Mouse (Mus musculus) right cerebral cortex, postnatal 4 days (tissue): ENCODE results near the gene Olfr1408.

Experiments used
- DNase-seq: peaks from one replicate; pipeline ENCODE4 v3.0.0-alpha.2; 2022

The Olfr1408 gene

DNA sequence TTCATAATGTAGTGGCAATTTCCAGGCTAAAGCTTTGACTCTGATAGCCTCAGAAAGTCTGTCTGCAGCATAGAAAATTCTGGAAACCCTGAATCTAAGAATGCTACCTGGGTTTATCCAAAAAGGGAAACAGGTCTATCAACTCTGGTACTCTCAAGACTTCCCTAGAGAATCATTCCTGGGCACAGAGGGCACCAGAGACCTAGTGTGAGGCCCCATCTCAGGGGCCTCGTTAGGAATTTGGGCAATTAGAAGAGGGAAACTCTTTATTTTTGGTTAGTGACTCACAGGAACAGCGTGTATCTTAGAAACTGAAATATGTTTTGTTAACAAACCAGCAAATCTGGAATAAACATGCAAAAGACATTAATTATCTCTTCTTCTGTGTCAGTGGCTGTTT is at the start of gene Olfr1408:
TSS of gene Olfr1408 (minus strand) at position 101 of the 400 bp plus-strand sequence.
- DNase-seq, result no peak

DNA sequence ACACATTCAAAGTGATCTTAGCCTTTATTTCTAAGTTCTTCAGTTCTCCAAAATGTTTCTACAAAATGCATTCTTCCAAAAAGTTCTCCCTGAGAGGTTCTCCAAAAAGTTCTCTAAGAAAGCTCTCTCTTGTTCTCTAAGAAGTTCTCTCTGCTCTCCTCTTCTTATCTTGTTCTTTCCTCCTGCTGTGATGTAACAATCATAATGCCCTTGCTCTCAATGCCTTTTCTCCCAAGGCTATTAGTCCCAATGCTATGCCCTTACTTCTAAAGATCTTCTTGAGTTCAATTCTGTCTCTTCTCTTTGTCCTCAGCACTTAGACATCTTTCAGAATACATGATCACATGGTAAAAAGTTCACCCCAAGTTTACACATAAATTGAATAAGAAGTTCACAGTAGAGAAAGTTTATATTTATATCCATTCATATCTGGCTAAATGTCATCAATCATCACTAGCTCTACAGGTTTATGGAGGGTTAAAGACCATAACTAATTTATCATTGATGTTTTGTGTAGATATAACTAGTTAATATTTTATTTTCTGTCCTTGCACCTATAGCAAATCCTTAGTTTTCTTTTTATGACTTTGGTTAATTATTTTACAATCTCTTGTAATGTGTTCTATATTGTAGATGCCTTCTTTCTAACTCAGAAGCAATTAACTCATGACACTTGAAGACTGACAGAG is 37.1 kb upstream of the Olfr1408 start:
- DNase-seq, result no peak
